Mouse (Mus musculus): ENCODE data around the gene Dynlt1f.
"Not testable (repeated sequence)": the region's sequence is repeated elsewhere in the genome, so short reads cannot be mapped to it uniquely, and the experiment has no call there.

Dynlt1f gene

GRCm38 (mm10) chr17:6655567-6656281 lies at the start of gene Dynlt1f:
Gene Dynlt1f (minus strand): TSS chr17:6655900.
- peak; percentile 71 for DNase-seq (ENCODE audit: low read depth, low spot score)

- not testable (repeated sequence) for DNase-seq (ENCODE audit: low read depth, low spot score)
Measured at GRCm38 (mm10) chr17:6703381-6704270, 47.9 kb upstream of the Dynlt1f start.

DNA sequence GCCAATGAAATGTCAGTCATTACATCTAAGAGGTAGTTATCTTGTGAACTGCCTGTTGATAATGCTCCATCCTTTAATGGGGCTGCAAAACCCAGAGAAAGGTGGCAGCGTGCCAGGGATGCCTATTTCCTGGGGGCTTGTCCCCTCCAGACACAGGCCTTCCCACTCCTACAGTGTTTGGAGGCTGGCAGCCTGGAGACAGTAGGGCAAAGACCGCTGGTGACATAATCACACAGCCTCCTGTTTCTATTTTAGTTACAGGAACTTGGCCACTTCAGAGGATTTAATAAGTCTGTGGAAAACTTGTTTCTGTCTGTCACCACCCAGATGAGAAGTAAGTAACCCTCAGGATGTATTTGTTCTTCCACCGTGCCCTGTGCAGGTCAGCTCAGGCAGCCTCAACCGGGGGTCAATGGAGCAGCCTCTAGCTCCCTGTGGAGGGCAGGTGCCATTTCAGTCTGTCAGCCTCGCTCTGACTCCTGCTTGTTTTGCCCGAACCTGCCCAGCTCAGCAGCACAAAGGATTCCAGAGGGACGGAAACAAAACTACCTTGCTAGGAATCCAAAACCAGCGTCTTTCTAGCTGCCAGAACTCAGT lies 47.0 kb upstream of the Dynlt1f start:
- DNase-seq (ENCODE audit: low read depth, low spot score) = not testable (repeated sequence)

GRCm38 (mm10) chr17:6700077-6700476 lies 44.4 kb upstream of the Dynlt1f start:
- peak; percentile 11 for DNase-seq (ENCODE audit: low read depth, low spot score)

DNA sequence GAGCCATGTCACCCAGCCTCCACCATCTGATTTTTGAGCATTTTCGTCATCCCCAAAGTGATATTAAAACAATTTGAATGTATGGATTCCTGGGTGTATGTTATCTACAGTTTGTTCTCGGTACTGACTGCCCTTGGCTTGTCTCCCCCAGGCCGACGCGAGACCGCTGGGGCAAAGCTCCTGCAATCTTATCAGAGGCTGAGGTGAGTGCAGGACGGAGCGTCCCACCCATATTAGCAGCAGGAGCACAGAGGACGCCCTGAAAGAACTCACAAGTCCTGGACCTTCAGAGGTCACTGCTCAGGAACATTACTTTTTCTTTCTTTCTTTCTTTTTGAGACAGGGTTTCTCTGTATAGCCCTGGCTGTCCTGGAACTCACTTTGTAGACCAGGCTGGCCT lies 43.8 kb upstream of the Dynlt1f start:
- peak; percentile 6 for DNase-seq (ENCODE audit: low read depth, low spot score)

DNA sequence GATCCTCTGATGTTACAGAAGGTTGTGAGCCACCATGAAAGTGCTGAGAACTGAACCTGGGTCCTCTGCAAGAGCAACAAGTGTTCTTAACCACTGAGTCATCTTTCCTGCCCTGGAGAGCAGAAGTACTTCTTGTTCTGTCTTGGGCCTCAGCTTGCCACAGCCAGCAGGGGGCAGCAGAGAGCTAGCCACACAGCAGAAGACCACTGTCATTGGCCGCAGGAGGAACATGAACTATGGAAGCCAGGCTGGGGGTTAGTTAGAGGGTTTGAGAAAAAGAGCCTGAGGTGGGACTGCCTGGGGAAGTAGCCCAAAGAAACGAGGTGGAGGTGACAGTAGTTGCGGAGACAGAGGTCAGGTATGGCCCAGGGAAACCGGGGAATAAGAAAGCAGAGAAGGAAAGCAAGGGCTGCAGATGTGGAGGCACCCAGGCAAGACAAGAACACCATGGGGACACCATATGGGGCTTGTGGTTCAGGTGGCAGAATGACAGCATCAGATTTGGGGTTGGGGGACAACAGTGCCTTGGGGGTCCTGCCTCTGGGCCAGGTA lies 41.6 kb upstream of the Dynlt1f start:
- peak; percentile 84 for DNase-seq (ENCODE audit: low read depth, low spot score)

DNA sequence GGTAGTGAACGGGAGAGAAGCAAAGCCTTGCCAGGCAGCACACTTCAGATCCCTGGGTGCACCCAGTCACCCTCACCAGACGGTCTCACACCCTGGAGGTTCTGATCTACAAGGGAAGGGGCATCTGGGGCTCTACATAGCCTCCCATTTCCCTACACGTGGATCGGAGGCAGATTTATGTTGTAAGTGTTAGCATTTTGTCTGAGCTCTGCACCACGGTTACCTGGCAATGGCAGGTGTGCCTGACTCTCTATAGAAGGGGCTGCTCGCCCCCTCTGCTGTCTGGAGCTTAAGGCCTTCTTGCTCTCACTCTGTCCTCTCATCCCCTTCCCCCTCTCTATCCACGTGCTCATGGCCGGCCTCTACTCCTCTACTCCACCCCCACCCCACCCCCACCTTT lies 40.8 kb upstream of the Dynlt1f start:
- peak; percentile 56 for DNase-seq (ENCODE audit: low read depth, low spot score)

DNA sequence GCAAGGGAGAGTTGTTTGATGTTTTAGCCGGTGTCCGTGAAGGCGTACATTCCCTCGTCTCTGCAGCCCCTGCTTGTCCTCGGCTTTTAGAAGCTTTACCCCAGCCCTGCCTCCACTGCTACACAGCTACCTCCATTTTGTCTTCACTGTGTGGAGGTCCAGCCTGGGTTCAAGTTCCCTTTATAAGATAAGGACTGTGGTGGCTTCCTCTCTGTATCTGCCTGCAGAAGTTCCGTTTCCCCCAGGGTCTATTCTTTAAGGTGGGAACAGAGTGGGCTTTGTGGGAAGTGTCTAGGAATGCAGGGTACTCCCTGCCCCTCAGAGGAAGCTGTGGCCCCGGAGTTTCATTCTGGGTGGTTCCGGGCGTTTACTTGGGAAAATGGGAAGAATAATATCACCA lies 40.0 kb upstream of the Dynlt1f start:
- DNase-seq (ENCODE audit: low read depth, low spot score) = not testable (repeated sequence)

- DNase-seq (ENCODE audit: low read depth, low spot score) = peak; percentile 54
Measured at GRCm38 (mm10) chr17:6691596-6691995, 35.9 kb upstream of the Dynlt1f start.

- DNase-seq (ENCODE audit: low read depth, low spot score) = not testable (repeated sequence)
Measured at GRCm38 (mm10) chr17:6689344-6689743, 33.6 kb upstream of the Dynlt1f start.

DNA sequence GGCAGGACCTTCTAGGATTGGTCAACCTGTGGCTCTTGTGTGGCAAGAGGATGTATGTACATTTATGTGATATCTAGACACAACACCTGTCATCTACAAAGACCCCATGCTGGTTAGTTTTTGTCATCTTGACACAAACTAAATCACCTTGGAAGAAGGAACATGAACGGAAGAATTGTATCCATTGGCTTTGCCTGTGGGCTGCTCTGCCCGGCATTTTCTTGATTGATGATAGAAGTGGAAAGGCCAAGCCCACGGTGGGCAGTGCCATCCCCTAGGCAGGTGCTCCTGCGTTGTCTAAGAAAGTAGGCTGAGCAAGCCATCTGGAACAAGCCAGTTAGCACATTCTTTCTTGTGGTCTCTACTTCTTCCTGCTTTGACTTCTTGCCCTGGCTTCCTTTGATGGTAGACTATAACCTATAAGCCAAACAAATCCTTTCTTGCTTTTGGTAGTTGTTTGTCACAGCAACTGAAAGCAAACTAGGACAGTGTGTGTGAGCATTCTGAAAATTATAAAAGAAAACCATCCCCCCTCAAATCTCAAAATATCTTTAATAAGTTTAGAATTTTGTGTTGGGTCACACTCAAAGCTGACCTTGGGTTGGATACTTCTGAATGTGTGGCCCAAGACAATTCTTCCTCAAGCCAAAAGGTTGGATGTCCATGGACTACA lies 30.7 kb upstream of the Dynlt1f start:
- DNase-seq (ENCODE audit: low read depth, low spot score) = not testable (repeated sequence)

DNA sequence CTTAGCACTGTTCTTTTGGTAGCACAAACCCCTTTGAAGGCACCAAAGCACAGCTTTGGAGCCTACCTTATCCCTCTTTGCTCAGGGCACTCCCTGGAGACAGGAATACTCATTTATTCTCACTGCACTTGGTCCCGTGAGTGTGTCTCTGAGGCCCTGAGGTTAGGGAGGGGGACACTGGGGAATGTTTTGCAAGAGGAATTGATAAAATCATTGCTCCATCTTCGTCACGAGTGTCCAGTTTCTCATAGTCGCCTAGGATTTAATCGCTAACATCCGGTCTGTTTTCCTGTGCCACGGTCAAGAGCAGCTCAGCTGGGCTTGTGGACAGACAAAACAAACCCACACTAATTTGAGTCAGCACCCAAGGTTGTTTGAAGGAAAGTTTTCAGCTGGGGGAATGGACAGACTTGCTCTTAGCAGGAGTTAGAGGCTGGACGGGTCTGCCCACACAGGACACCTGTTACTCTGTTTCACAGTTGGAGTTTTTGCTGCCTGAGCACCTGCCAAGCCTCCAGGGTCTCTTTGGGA lies 29.7 kb upstream of the Dynlt1f start:
- DNase-seq (ENCODE audit: low read depth, low spot score) = not testable (repeated sequence)

GRCm38 (mm10) chr17:6684464-6685287 lies 29.0 kb upstream of the Dynlt1f start:
- DNase-seq (ENCODE audit: low read depth, low spot score) = peak; percentile 10

DNA sequence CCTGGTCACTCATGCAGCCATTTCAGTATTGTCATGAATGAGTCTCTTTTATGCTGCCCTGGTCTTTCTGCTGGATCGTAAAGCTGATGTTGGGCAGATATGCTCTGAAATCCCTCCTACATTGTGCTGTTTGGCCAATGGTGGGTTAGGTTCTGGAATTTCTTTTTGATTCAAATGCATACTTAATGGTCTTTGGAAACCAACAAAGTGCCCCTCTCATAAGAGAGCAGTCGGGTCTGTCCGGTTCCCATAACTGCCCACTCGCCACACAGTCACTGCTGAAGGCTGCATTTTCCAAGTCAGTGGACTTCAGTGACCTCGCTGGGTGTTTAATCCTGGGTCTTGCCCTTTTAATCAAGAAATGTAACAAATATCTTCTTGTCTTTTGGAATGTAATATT lies 28.0 kb upstream of the Dynlt1f start:
- DNase-seq (ENCODE audit: low read depth, low spot score) = not testable (repeated sequence)

GRCm38 (mm10) chr17:6681721-6682120 lies 26.0 kb upstream of the Dynlt1f start:
- not testable (repeated sequence) for DNase-seq (ENCODE audit: low read depth, low spot score)

- DNase-seq (ENCODE audit: low read depth, low spot score) = not testable (repeated sequence)
Measured at GRCm38 (mm10) chr17:6678063-6678462, 22.4 kb upstream of the Dynlt1f start.

DNA sequence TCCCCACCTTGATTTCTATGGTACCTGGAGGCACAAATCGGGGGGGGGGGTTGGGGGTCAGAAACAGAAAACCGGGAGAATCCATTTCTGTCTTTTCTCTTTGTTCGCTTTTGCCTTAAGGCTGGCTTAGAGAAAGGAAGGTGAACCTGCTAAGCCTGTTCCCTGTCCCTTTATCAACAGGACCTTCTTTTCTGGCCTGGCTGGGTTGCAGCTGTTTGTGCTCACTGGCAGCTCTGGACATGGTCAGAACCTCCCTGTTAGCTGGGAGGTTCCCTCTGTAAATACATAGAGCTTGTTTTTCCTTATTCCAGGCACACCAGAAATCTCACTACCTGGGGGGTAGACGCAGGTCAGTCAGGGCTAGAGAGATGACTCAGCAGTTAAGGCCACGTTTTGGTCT lies 18.6 kb upstream of the Dynlt1f start:
- DNase-seq (ENCODE audit: low read depth, low spot score) = not testable (repeated sequence)

DNA sequence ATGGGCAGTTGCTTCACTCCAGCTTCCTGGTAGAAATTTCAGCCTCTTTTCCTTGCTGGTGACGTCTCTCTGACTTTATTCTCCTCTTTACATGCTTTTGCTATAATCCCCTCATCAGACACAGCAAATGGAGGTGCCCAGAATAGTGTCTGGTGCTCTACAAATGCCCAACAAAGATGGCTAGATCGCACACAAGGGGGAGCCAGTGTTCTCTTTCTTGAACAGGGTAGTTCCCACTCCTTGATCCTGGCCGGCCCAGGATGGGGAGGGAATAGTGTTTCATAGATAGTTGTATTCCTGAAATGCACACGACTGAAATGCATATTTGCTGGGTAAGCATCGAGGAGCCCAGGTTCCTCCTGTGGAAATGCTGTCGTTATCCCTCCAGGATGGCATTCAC lies 12.8 kb upstream of the Dynlt1f start:
- DNase-seq (ENCODE audit: low read depth, low spot score) = not testable (repeated sequence)

- not testable (repeated sequence) for DNase-seq (ENCODE audit: low read depth, low spot score)
Measured at GRCm38 (mm10) chr17:6665389-6665788, 9.7 kb upstream of the Dynlt1f start.

GRCm38 (mm10) chr17:6662840-6663239 lies 7.1 kb upstream of the Dynlt1f start:
- not testable (repeated sequence) for DNase-seq (ENCODE audit: low read depth, low spot score)

Data from R1 (cell line).